Mouse (Mus musculus) heart, adult 2 months (tissue): ENCODE results near the gene Plcl1.

Experiments used
- CTCF ChIP-seq: fragments of 200-600 bp; IDR thresholded peaks from 2 replicates; pipeline ENCODE4 v1.8.1; 2022; ENCODE audit warnings: antibody characterized with exemption, mild to moderate bottlenecking, moderate library complexity
- EP300 ChIP-seq: fragments of 200-500 bp; IDR thresholded peaks from 2 replicates; pipeline ENCODE4 v1.6.1; 2011; ENCODE audit warnings: low read depth, low read length, control low read depth; ENCODE audit not compliant: insufficient read depth
- POLR2A ChIP-seq: fragments of 200-500 bp; IDR thresholded peaks from 2 replicates; pipeline ENCODE4 v1.6.1; 2011; ENCODE audit warnings: mild to moderate bottlenecking, low read depth, low read length, control low read depth; ENCODE audit not compliant: insufficient read depth

- TF ChIP-seq CTCF (no peak), POLR2A (no peak), EP300 (no peak)
These were observed 24.9 kb downstream of the Plcl1 start for GRCm38 (mm10) chr1:55430587-55430986.
